Mouse (Mus musculus): ENCODE measurements around the gene Med4. TPM values are rescaled to one million over a fixed set of nuclear protein-coding genes. Genes with fewer than 3 reads are reported as not detected.

Med4 gene
- polyA plus RNA-seq, 1 experiment: 14.7 TPM

- Histone ChIP-seq H3K27ac (replicated peaks; ENCODE audit: low read depth, low read length) (no peak overlapping the region), H3K4me3 (ENCODE audit: insufficient read depth, low read depth, low read length) (no peak overlapping the region), H3K4me1 (ENCODE audit: control insufficient read depth, insufficient read depth, insufficient read length, low read length) (no peaks in the 10 kb centered on the region; the same call in 1 of the 2 replicates)
Observed at GRCm38 (mm10) chr14:73483516-73484229, 26.2 kb upstream of the Med4 start.

DNA sequence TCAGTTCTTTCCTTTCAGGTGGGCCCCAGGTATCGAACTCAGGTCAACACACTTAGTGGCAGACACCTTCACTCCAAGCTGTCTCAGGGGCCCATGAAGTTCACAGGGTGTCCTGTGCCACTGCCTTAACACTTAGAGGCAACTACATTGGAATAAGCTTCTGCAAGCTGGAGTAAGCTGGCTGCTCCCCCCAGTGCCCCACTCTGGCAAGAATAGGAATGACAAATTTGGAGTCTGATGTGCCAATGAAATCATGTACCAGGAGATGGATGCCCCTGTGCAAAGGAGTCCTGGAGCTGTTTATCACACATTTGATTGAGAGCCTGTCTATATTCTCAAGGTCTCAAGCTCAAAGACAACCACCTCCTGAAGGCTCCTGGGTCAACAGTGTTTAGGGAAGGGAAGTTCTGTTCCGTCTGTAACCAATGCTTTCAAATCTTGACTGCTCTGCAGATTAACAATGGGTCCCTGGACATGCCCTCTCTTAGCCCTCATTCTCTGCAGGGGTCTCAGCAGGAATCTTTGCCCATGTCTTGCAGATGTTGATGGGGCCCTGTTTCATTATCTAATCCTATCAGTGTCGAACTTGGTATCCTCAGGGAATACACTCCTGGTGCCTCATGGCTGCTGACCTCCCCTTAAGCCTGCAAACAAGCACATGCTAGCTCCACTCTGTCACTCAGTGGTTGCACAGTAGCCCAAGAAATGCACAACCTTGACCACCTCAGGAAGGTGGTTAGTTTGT lies 25.3 kb upstream of the Med4 start:
- no peak overlapping the region for H3K4me3 ChIP-seq (ENCODE audit: insufficient read depth, low read depth, low read length)
- H3K27ac ChIP-seq (replicated peaks; ENCODE audit: low read depth, low read length): no peak overlapping the region
- no peaks in the 10 kb centered on the region; the same call in 1 of the 2 replicates for H3K4me1 ChIP-seq (ENCODE audit: control insufficient read depth, insufficient read depth, insufficient read length, low read length)

GRCm38 (mm10) chr14:73486641-73487040 lies 23.2 kb upstream of the Med4 start:
- Histone ChIP-seq H3K4me1 (ENCODE audit: control insufficient read depth, insufficient read depth, insufficient read length, low read length) (no peaks in the 10 kb centered on the region; the same call in 1 of the 2 replicates), H3K4me3 (ENCODE audit: insufficient read depth, low read depth, low read length) (no peak overlapping the region), H3K27ac (replicated peaks; ENCODE audit: low read depth, low read length) (no peak overlapping the region)

GRCm38 (mm10) chr14:73493356-73493755 lies 16.5 kb upstream of the Med4 start:
- no peak overlapping the region for H3K4me3 ChIP-seq (ENCODE audit: insufficient read depth, low read depth, low read length)
- H3K4me1 ChIP-seq (ENCODE audit: control insufficient read depth, insufficient read depth, insufficient read length, low read length): no peaks in the 10 kb centered on the region; the same call in 1 of the 2 replicates
- H3K27ac ChIP-seq (replicated peaks; ENCODE audit: low read depth, low read length): no peak overlapping the region

DNA sequence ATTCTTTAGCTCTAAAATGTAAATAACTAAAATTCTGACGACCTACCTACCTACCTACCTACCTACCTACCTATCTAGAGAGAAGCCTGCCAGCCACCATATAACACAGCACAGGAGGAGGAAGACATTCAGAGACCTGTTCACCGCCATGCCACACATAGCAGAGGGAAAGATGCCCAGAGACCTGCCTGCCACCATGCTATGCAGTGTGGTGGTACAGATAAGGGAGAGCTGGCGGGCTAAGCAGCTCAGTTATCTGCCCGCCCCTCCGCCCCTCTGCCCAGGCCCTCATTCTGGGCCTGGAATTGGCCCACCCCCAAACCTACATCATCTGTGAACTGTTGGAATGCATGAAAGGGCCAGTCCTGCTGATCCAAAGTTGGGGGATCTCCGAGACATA lies 15.7 kb upstream of the Med4 start:
- Histone ChIP-seq H3K4me3 (ENCODE audit: insufficient read depth, low read depth, low read length) (no peak overlapping the region), H3K27ac (replicated peaks; ENCODE audit: low read depth, low read length) (no peak overlapping the region), H3K4me1 (ENCODE audit: control insufficient read depth, insufficient read depth, insufficient read length, low read length) (no peaks in the 10 kb centered on the region)

DNA sequence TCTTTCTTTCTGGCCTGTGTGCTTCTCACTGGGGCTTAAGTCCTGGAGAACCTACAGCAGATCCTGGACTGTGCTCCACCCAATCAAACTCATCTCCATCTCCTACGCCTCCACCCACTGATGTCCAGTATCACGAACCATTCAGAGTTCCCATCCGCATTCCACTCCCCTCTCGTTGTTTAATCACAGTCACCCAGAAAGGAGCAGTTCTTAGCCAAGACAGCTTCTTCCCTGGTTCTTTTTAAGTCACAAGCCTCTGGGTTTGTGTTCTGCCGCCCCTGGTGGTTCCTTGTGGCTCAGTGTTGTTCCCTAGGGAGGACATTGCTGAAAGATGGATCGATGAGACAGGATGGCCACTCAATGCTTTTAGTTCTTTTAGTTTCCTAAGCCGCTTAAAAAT lies 14.1 kb upstream of the Med4 start:
- Histone ChIP-seq H3K4me1 (ENCODE audit: control insufficient read depth, insufficient read depth, insufficient read length, low read length) (no peaks in the 10 kb centered on the region), H3K4me3 (ENCODE audit: insufficient read depth, low read depth, low read length) (no peak overlapping the region), H3K27ac (replicated peaks; ENCODE audit: low read depth, low read length) (no peak overlapping the region)

GRCm38 (mm10) chr14:73501283-73501682 lies 8.5 kb upstream of the Med4 start:
- no peak overlapping the region for H3K27ac ChIP-seq (replicated peaks; ENCODE audit: low read depth, low read length)
- no peak overlapping the region for H3K4me3 ChIP-seq (ENCODE audit: insufficient read depth, low read depth, low read length)
- H3K4me1 ChIP-seq (ENCODE audit: control insufficient read depth, insufficient read depth, insufficient read length, low read length): peaks cover 17% of the 10 kb centered on the region

GRCm38 (mm10) chr14:73501721-73502120 lies 8.1 kb upstream of the Med4 start:
- H3K4me3 ChIP-seq (ENCODE audit: insufficient read depth, low read depth, low read length): no peak overlapping the region
- H3K27ac ChIP-seq (replicated peaks; ENCODE audit: low read depth, low read length): no peak overlapping the region
- peaks cover 17% of the 10 kb centered on the region for H3K4me1 ChIP-seq (ENCODE audit: control insufficient read depth, insufficient read depth, insufficient read length, low read length)

DNA sequence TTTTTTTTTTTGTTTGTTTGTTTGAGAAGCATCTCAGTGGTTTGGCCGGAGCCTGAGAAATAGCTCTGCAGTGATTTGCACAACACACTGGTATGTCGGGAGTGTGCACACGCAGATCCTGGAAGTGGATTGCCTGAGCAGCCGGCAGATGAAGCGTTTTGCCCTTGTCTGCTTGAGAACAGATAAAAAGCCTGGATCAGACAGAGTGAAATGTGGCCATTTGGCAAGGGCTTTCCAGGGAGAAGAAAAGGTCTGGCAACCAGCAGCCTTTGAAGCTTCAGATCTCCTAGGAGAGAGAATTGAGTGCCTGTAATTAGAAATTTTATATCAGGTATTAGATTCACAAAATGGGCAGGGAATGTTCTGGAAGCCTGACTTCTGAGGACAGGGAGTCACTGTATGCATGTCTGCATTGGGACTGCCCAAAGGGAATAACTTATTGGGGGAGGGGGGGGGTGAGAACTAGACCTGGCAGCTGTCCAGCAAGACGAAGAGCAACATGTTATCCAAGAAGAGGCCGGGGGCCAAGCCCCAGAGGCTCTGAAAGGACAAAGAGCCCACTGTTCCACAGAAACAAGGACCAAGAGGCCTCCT lies 7.1 kb upstream of the Med4 start:
- H3K27ac ChIP-seq (replicated peaks; ENCODE audit: low read depth, low read length): no peak overlapping the region
- H3K4me1 ChIP-seq (ENCODE audit: control insufficient read depth, insufficient read depth, insufficient read length, low read length): peaks cover 17% of the 10 kb centered on the region
- no peak overlapping the region for H3K4me3 ChIP-seq (ENCODE audit: insufficient read depth, low read depth, low read length)

- Histone ChIP-seq H3K4me1 (ENCODE audit: control insufficient read depth, insufficient read depth, insufficient read length, low read length) (peaks cover 17% of the 10 kb centered on the region), H3K27ac (replicated peaks; ENCODE audit: low read depth, low read length) (peak overlapping the region; percentile 61), H3K4me3 (ENCODE audit: insufficient read depth, low read depth, low read length) (no peak overlapping the region)
Observed at GRCm38 (mm10) chr14:73503237-73503933, 6.4 kb upstream of the Med4 start.

- peaks cover 24% of the 10 kb centered on the region for H3K4me1 ChIP-seq (ENCODE audit: control insufficient read depth, insufficient read depth, insufficient read length, low read length)
- no peak overlapping the region for H3K4me3 ChIP-seq (ENCODE audit: insufficient read depth, low read depth, low read length)
- no peak overlapping the region for H3K27ac ChIP-seq (replicated peaks; ENCODE audit: low read depth, low read length)
Observed at GRCm38 (mm10) chr14:73506283-73506682, 3.5 kb upstream of the Med4 start.

DNA sequence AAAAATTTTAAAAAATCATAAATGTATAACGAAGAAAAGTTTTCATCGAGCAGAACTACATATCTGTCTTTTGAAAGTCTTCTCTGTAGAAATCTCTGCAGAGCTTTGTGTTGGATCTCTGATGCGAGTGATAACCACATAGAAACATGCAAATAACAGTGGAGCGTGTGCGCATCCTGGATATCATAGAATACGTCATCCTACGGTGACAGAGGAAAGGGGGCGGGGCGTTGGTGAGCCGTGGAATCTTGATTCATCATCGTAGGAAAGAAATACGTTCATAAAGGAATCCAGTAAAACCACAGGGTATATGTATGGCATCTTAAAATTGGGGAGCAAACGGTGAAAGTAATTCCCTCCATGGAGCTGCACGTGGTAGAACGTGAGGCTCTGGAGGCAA lies 2.6 kb upstream of the Med4 start:
- no peak overlapping the region for H3K4me3 ChIP-seq (ENCODE audit: insufficient read depth, low read depth, low read length)
- peaks cover 22% of the 10 kb centered on the region for H3K4me1 ChIP-seq (ENCODE audit: control insufficient read depth, insufficient read depth, insufficient read length, low read length)
- H3K27ac ChIP-seq (replicated peaks; ENCODE audit: low read depth, low read length): no peak overlapping the region

- Histone ChIP-seq H3K4me3 (ENCODE audit: insufficient read depth, low read depth, low read length) (no peak overlapping the region), H3K4me1 (ENCODE audit: control insufficient read depth, insufficient read depth, insufficient read length, low read length) (peaks cover 19% of the 10 kb centered on the region), H3K27ac (replicated peaks; ENCODE audit: low read depth, low read length) (no peak overlapping the region)
Observed at GRCm38 (mm10) chr14:73507702-73508376, 2.0 kb upstream of the Med4 start.

DNA sequence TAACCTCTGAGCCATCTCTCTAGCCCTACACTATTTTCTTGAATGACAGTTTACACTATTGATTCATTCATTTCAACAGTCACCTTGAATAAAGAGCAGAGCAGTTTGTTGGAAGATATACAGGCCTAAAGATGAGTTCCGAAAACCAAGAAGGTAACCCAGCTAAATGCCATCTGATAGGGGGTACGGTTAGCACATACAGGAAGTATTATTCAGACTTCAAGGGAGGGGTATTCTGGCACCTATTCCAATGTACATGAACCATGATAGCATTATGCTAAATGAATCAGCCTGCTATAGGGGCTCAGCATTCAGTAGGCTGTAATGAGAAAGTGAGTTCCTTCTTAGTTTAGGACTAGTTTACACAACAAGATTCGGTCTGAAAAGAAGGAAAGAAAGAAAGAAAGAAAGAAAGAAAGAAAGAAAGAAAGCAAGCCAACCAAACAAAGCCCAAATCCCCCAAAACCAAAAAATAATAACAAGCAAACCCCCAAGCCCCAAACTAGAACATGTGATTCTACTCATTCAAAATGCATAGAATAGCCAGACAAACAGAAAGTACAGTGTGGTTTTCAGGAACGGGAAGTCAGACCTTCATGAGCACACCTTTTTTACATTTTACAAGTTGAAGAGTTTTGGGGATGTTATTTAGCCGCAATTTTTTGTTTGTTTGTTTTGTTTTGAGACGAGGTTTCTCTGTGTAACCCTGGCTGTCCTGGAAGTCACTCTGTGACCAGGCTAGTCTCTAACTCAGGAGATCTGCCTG lies 1.0 kb upstream of the Med4 start:
- H3K4me3 ChIP-seq (ENCODE audit: insufficient read depth, low read depth, low read length): no peak overlapping the region
- H3K27ac ChIP-seq (replicated peaks; ENCODE audit: low read depth, low read length): no peak overlapping the region
- H3K4me1 ChIP-seq (ENCODE audit: control insufficient read depth, insufficient read depth, insufficient read length, low read length): peaks cover 17% of the 10 kb centered on the region
